Mouse (Mus musculus): ENCODE results near the gene Adamts7. TPM values are rescaled to one million over a fixed set of nuclear protein-coding genes. Genes with fewer than 3 reads are reported as not detected.

The Adamts7 gene
- polyA plus RNA-seq, 1 experiment from 2014 or later: 11.4 TPM

- DNase-seq (ENCODE audit: low spot score, missing footprints) (peak; percentile 10), ATAC-seq (ENCODE audit: low FRiP score) (no peak)
- WGBS: 87% methylated on average over 8 of the region's 8 CpGs
- H3K4me1 ChIP-seq (ENCODE audit: control insufficient read depth, insufficient read depth, low read length): no peaks in the 10 kb centered on the region
- peaks cover 14% of the 10 kb centered on the region for H3K36me3 ChIP-seq (ENCODE audit: control insufficient read depth, insufficient read depth, low read length)
- no peaks in the 10 kb centered on the region for H3K27me3 ChIP-seq (ENCODE audit: control insufficient read depth, insufficient read depth, low read length)
- no peak overlapping the region for H3K27ac ChIP-seq (ENCODE audit: low read depth, low read length)
- no peak overlapping the region for H3K4me2 ChIP-seq
- H3K9ac ChIP-seq (ENCODE audit: low read length): no peak overlapping the region
- H3K4me3 ChIP-seq (ENCODE audit: low read depth, low read length): no peak overlapping the region
- H3K9me3 ChIP-seq (ENCODE audit: control insufficient read depth, low read length): no peaks in the 10 kb centered on the region
Observed at GRCm38 (mm10) chr9:90185356-90185910, 22.6 kb downstream of the Adamts7 start.

- DNase-seq (ENCODE audit: low spot score, missing footprints) (peak; percentile 12), ATAC-seq (ENCODE audit: low FRiP score) (no peak)
- WGBS: 95% methylated on average over 4 of the region's 4 CpGs
- H3K4me3 ChIP-seq (ENCODE audit: low read depth, low read length): no peak overlapping the region
- no peak overlapping the region for H3K4me2 ChIP-seq
- H3K36me3 ChIP-seq (ENCODE audit: control insufficient read depth, insufficient read depth, low read length): peaks cover 12% of the 10 kb centered on the region
- H3K27ac ChIP-seq (ENCODE audit: low read depth, low read length): no peak overlapping the region
- no peaks in the 10 kb centered on the region for H3K27me3 ChIP-seq (ENCODE audit: control insufficient read depth, insufficient read depth, low read length)
- H3K9ac ChIP-seq (ENCODE audit: low read length): no peak overlapping the region
- H3K9me3 ChIP-seq (ENCODE audit: control insufficient read depth, low read length): no peaks in the 10 kb centered on the region
- no peaks in the 10 kb centered on the region for H3K4me1 ChIP-seq (ENCODE audit: control insufficient read depth, insufficient read depth, low read length)
Observed at GRCm38 (mm10) chr9:90188893-90189292, 26.0 kb downstream of the Adamts7 start.

DNA sequence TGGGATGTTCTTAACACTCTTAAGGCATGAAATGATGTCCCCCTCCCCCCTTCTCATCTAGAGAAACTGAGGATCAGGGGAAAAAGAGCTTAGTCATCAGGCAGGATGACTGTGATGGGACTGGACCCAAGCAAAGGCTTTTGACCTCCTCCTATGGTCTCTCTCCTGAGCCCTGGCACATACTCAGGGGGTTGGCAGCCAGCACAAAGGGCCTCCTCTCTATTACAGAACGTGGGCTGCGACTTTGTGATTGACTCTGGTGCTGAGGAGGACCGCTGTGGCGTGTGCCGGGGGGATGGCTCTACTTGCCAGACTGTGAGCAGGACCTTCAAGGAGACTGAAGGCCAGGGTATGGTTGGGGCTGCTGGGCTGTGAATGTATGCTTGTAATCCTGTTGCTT lies 26.5 kb downstream of the Adamts7 start:
- 86% methylated on average over 5 of the region's 5 CpGs for WGBS
- H3K4me2 ChIP-seq: no peak overlapping the region
- no peak overlapping the region for H3K9ac ChIP-seq (ENCODE audit: low read length)
- no peaks in the 10 kb centered on the region for H3K9me3 ChIP-seq (ENCODE audit: control insufficient read depth, low read length)
- peaks cover 12% of the 10 kb centered on the region for H3K36me3 ChIP-seq (ENCODE audit: control insufficient read depth, insufficient read depth, low read length)
- DNase-seq (ENCODE audit: low spot score, missing footprints) (peak; percentile 2), ATAC-seq (ENCODE audit: low FRiP score) (no peak)
- H3K4me3 ChIP-seq (ENCODE audit: low read depth, low read length): no peak overlapping the region
- no peaks in the 10 kb centered on the region for H3K27me3 ChIP-seq (ENCODE audit: control insufficient read depth, insufficient read depth, low read length)
- no peak overlapping the region for H3K27ac ChIP-seq (ENCODE audit: low read depth, low read length)
- H3K4me1 ChIP-seq (ENCODE audit: control insufficient read depth, insufficient read depth, low read length): no peaks in the 10 kb centered on the region

GRCm38 (mm10) chr9:90195000-90195399 lies 32.1 kb downstream of the Adamts7 start:
- H3K36me3 ChIP-seq (ENCODE audit: control insufficient read depth, insufficient read depth, low read length): peaks cover 4% of the 10 kb centered on the region
- H3K9me3 ChIP-seq (ENCODE audit: control insufficient read depth, low read length): no peaks in the 10 kb centered on the region
- no peaks in the 10 kb centered on the region for H3K27me3 ChIP-seq (ENCODE audit: control insufficient read depth, insufficient read depth, low read length)
- H3K9ac ChIP-seq (ENCODE audit: low read length): no peak overlapping the region
- 78% methylated on average over 10 of the region's 10 CpGs for WGBS
- H3K4me2 ChIP-seq: no peak overlapping the region
- ATAC-seq (ENCODE audit: low FRiP score): no peak; the same call in 1 of the 2 replicates
- no peaks in the 10 kb centered on the region for H3K4me1 ChIP-seq (ENCODE audit: control insufficient read depth, insufficient read depth, low read length)
- DNase-seq (ENCODE audit: low spot score, missing footprints): peak; percentile 1
- H3K27ac ChIP-seq (ENCODE audit: low read depth, low read length): no peak overlapping the region
- H3K4me3 ChIP-seq (ENCODE audit: low read depth, low read length): no peak overlapping the region

DNA sequence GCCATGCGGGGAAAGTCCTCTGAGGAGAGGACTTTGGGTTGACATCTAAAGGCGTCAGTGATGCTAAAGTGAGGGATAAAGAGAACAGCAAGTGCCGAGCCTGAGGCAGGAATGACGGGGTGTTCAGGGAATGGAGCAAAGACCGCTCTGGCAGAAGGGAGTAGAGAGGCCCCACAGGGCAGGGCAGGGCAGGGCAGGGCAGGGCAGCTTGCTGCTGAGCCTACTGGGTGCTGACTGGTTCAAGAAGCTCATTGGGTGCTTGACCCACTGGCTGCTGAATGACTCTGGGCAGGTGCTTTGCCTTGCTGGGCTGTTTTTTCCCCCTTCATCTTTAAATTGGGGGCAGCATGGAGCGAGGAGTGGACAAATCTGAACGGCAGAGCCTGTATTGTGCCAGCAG lies 33.4 kb downstream of the Adamts7 start:
- no peaks in the 10 kb centered on the region for H3K27me3 ChIP-seq (ENCODE audit: control insufficient read depth, insufficient read depth, low read length)
- no peak overlapping the region for H3K27ac ChIP-seq (ENCODE audit: low read depth, low read length)
- ATAC-seq (ENCODE audit: low FRiP score) (no peak), DNase-seq (ENCODE audit: low spot score, missing footprints) (peak; percentile 4)
- 89% methylated on average over 7 of the region's 7 CpGs for WGBS
- H3K4me3 ChIP-seq (ENCODE audit: low read depth, low read length): no peak overlapping the region
- H3K4me2 ChIP-seq: no peak overlapping the region
- no peaks in the 10 kb centered on the region for H3K9me3 ChIP-seq (ENCODE audit: control insufficient read depth, low read length)
- H3K4me1 ChIP-seq (ENCODE audit: control insufficient read depth, insufficient read depth, low read length): no peaks in the 10 kb centered on the region
- H3K36me3 ChIP-seq (ENCODE audit: control insufficient read depth, insufficient read depth, low read length): peaks cover 9% of the 10 kb centered on the region
- no peak overlapping the region for H3K9ac ChIP-seq (ENCODE audit: low read length)

GRCm38 (mm10) chr9:90197116-90197665 lies 34.3 kb downstream of the Adamts7 start:
- peak; percentile 47 for DNase-seq (ENCODE audit: low spot score, missing footprints)
- H3K36me3 ChIP-seq (ENCODE audit: control insufficient read depth, insufficient read depth, low read length): peaks cover 9% of the 10 kb centered on the region

DNA sequence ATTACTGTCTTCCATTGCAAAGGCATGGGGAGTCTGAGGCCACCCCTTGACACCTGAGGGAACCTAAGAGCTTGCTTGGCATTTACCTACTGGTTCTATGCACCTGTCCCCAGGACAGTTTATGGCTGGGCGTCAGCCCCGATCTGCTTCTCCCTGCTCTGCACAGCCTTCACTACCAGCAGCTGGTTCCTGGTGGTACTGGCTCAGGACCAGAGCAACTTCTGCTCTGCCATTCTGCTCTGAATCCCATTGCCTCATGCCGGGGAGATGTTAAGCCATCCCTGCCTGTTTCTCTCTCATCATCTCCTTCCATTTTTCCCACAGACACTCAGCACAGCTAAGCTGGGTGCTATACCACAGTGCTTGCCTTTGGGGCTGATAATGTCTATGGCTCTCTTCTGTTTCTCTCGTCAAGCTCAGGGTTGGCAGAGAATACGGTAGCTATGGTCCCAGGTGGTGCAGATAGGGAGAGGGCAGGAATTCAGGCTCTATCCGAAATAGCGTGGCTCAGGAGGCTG lies 35.1 kb downstream of the Adamts7 start:
- no peak overlapping the region for H3K9ac ChIP-seq (ENCODE audit: low read length)
- H3K9me3 ChIP-seq (ENCODE audit: control insufficient read depth, low read length): no peaks in the 10 kb centered on the region
- peak; percentile 67 for DNase-seq (ENCODE audit: low spot score, missing footprints)
- no peaks in the 10 kb centered on the region for H3K4me1 ChIP-seq (ENCODE audit: control insufficient read depth, insufficient read depth, low read length)
- no peak overlapping the region for H3K27ac ChIP-seq (ENCODE audit: low read depth, low read length)
- 91% methylated on average over 7 of the region's 7 CpGs for WGBS
- peaks cover 9% of the 10 kb centered on the region for H3K36me3 ChIP-seq (ENCODE audit: control insufficient read depth, insufficient read depth, low read length)
- H3K4me2 ChIP-seq: no peak overlapping the region
- ATAC-seq (ENCODE audit: low FRiP score): no peak
- no peak overlapping the region for H3K4me3 ChIP-seq (ENCODE audit: low read depth, low read length)
- H3K27me3 ChIP-seq (ENCODE audit: control insufficient read depth, insufficient read depth, low read length): no peaks in the 10 kb centered on the region

More at GRCm38 (mm10) chr9:90197116-90197665, 34.3 kb downstream of the Adamts7 start:
- Histone ChIP-seq H3K9ac (ENCODE audit: low read length) (no peak overlapping the region), H3K4me3 (ENCODE audit: low read depth, low read length) (no peak overlapping the region), H3K27ac (ENCODE audit: low read depth, low read length) (no peak overlapping the region), H3K4me1 (ENCODE audit: control insufficient read depth, insufficient read depth, low read length) (no peaks in the 10 kb centered on the region), H3K9me3 (ENCODE audit: control insufficient read depth, low read length) (no peaks in the 10 kb centered on the region), H3K4me2 (no peak overlapping the region), H3K27me3 (ENCODE audit: control insufficient read depth, insufficient read depth, low read length) (no peaks in the 10 kb centered on the region)
- ATAC-seq (ENCODE audit: low FRiP score): no peak
- 87% methylated on average over 7 of the region's 7 CpGs for WGBS

GRCm38 (mm10) chr9:90198531-90199449 lies 35.9 kb downstream of the Adamts7 start:
- Histone ChIP-seq H3K27ac (ENCODE audit: low read depth, low read length) (no peak overlapping the region), H3K4me1 (ENCODE audit: control insufficient read depth, insufficient read depth, low read length) (no peaks in the 10 kb centered on the region), H3K27me3 (ENCODE audit: control insufficient read depth, insufficient read depth, low read length) (no peaks in the 10 kb centered on the region), H3K4me3 (ENCODE audit: low read depth, low read length) (no peak overlapping the region), H3K9ac (ENCODE audit: low read length) (no peak overlapping the region), H3K4me2 (no peak overlapping the region), H3K36me3 (ENCODE audit: control insufficient read depth, insufficient read depth, low read length) (peaks cover 5% of the 10 kb centered on the region; the same call in 1 of the 2 replicates), H3K9me3 (ENCODE audit: control insufficient read depth, low read length) (no peaks in the 10 kb centered on the region)
- DNase-seq (ENCODE audit: low spot score, missing footprints): peak; percentile 68
- whole genome bisulfite sequencing: 84% methylated on average over 10 of the region's 10 CpGs
- ATAC-seq (ENCODE audit: low FRiP score): no peak; the same call in 1 of the 2 replicates

DNA sequence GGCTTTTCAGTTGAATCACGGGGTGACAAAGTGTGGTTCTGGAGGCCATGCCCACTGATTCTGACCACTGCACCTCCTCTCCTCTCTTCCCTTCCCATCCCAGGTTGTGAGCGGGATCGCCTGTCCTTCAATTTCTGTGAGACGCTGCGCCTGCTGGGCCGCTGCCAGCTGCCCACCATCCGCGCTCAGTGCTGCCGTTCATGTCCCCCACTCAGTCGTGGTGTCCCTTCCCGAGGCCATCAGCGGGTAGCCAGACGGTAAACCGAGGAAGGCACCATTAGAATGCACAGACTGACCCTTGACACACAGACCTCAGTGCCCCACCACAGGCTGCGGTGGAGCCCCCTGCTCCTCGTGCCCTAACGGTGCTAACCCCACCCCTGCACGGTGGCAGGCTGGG lies 36.7 kb downstream of the Adamts7 start:
- WGBS: 91% methylated on average over 18 of the region's 18 CpGs
- peaks cover 5% of the 10 kb centered on the region; the same call in 1 of the 2 replicates for H3K36me3 ChIP-seq (ENCODE audit: control insufficient read depth, insufficient read depth, low read length)

More for the DNA sequence above, 36.7 kb downstream of the Adamts7 start:
- H3K4me3 ChIP-seq (ENCODE audit: low read depth, low read length): no peak overlapping the region
- DNase-seq (ENCODE audit: low spot score, missing footprints): no peak
- no peak overlapping the region for H3K27ac ChIP-seq (ENCODE audit: low read depth, low read length)
- H3K27me3 ChIP-seq (ENCODE audit: control insufficient read depth, insufficient read depth, low read length): no peaks in the 10 kb centered on the region
- H3K4me2 ChIP-seq: no peak overlapping the region
- no peaks in the 10 kb centered on the region for H3K4me1 ChIP-seq (ENCODE audit: control insufficient read depth, insufficient read depth, low read length)
- no peak for ATAC-seq (ENCODE audit: low FRiP score)
- no peak overlapping the region for H3K9ac ChIP-seq (ENCODE audit: low read length)
- H3K9me3 ChIP-seq (ENCODE audit: control insufficient read depth, low read length): no peaks in the 10 kb centered on the region
